Mouse (Mus musculus) bone marrow, adult 2 months (tissue): Measurements from ENCODE around the gene Tmem9.
A peak's percentile ranks its signal among the peaks of the same experiment; 100 is the strongest.

Source experiments
- CTCF ChIP-seq: fragments of 200-500 bp; IDR thresholded peaks from 2 replicates; pipeline ENCODE4 v1.5.1; 2011; ENCODE audit warnings: low read length, control low read depth; ENCODE audit not compliant: control insufficient read depth, insufficient read depth
- POLR2A ChIP-seq: fragments of 200-500 bp; IDR thresholded peaks from 2 replicates; pipeline ENCODE4 v1.6.1; 2011; ENCODE audit warnings: low read depth, mild to moderate bottlenecking, control low read depth, low read length, borderline replicate concordance; ENCODE audit not compliant: control insufficient read depth

DNA sequence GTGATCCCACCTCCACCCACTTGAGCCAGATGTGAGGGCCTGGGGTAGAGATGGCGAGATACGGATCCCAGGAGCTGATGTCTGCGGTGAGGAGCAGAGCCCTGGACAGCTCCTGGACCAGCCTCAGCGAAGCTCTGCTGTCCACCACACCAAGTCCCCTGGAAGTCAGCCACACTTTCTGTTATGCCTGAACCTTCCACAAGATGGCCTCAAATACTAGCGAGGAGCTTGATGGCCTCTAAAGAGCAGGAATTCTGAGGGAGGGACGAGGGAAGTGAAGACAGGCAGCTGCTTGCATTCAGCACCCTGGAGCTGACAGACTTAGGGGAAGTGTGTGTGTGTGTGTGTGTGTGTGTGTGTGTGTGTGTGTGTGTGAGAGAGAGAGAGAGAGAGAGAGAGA is 43.5 kb downstream of the Tmem9 start:
- TF ChIP-seq POLR2A (no peak), CTCF (0 out of 2 replicates have a peak, but pooled peaks have one; percentile 3)
